Mouse (Mus musculus): Measurements from ENCODE around the gene 1700092M07Rik. TPM values are rescaled to one million over a fixed set of nuclear protein-coding genes. Genes with fewer than 3 reads are reported as not detected.

The 1700092M07Rik gene
- polyA plus RNA-seq, 1 experiment from 2014 or later, result 1.7 TPM

DNA sequence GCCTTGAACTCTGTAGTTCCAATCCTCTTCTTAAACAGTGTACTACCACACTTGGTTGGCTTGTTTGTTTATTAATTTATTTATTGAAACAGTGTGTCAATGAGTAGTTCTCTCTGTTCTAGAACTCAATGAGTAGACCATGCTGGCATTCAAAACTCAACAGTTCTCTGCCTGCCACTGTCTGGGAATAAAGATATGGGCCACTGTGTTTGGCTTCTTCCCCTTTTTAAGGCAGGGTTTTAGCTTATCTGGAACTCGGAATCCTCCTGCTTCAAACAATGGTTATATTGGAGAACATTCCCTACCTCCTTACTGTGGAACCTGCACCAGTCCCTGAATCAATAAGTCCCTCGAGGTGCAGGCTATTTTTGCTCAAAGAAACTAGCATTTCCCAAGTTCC is 18.4 kb downstream of the 1700092M07Rik start:
- Histone ChIP-seq H3K9ac (no peak overlapping the region), H3K36me3 (peaks cover 35% of the 10 kb centered on the region), H3K4me1 (peaks cover 19% of the 10 kb centered on the region), H3K27me3 (no peaks in the 10 kb centered on the region), H3K4me2 (no peak overlapping the region), H3K27ac (no peak overlapping the region), H3K9me3 (no peaks in the 10 kb centered on the region), H3K4me3 (no peak overlapping the region)
- 93% methylated on average over 2 of the region's 2 CpGs for WGBS
- no peak for ATAC-seq (ENCODE audit: insufficient number of reproducible peaks, low FRiP score, low TSS enrichment, low read depth)

DNA sequence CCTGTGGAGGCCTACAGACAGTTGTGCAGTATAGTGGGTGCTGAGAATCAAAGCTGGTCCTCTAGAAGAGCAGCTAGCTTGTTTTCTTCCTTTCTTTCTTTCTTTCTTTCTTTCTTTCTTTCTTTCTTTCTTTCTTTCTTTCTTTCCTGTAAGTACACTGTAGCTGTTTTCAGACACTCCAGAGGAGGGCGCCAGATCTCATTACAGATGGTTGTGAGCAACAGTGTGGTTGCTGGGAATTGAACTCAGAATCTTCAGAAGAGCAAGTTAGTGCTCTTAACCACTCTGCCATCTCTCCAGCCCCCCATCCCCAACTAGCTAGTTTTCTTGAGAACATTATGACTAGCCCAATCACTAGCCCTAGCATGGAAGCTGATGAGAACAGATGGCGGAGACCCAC is 20.2 kb downstream of the 1700092M07Rik start:
- 87% methylated on average over 2 of the region's 2 CpGs for WGBS
- no peak for ATAC-seq (ENCODE audit: insufficient number of reproducible peaks, low FRiP score, low TSS enrichment, low read depth)
- no peaks in the 10 kb centered on the region for H3K9me3 ChIP-seq
- H3K36me3 ChIP-seq, result peaks cover 37% of the 10 kb centered on the region
- H3K4me3 ChIP-seq, result no peak overlapping the region
- no peak overlapping the region for H3K9ac ChIP-seq
- H3K4me2 ChIP-seq, result no peak overlapping the region
- peaks cover 8% of the 10 kb centered on the region for H3K4me1 ChIP-seq
- no peak overlapping the region for H3K27ac ChIP-seq
- no peaks in the 10 kb centered on the region for H3K27me3 ChIP-seq

DNA sequence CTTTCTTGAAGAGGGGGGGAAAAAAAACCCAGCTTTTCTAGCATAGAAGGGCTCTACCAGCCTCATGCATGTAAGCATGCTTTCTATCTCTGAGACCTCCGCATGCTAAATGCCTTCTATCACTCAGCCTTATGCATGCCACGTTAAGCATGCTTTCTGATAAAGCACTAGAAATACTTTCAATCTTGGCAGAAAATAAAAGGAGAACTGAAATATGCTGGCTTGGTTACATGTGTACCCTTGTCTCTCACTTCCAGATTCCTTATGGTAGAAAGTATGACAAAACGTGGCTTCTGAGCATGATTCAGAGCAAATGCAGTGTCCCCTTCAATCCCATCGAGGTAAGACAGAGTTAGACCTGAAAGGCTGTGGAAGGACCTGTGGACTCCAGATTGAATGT is 22.8 kb downstream of the 1700092M07Rik start:
- Histone ChIP-seq H3K27ac (no peak overlapping the region), H3K36me3 (peaks cover 62% of the 10 kb centered on the region), H3K4me2 (no peak overlapping the region), H3K4me3 (no peak overlapping the region), H3K9me3 (no peaks in the 10 kb centered on the region), H3K27me3 (no peaks in the 10 kb centered on the region), H3K4me1 (peaks cover 1% of the 10 kb centered on the region; the same call in 1 of the 2 replicates), H3K9ac (no peak overlapping the region)
- no peak for ATAC-seq (ENCODE audit: insufficient number of reproducible peaks, low FRiP score, low TSS enrichment, low read depth)
- WGBS, result 91% methylated on average over 4 of the region's 4 CpGs

DNA sequence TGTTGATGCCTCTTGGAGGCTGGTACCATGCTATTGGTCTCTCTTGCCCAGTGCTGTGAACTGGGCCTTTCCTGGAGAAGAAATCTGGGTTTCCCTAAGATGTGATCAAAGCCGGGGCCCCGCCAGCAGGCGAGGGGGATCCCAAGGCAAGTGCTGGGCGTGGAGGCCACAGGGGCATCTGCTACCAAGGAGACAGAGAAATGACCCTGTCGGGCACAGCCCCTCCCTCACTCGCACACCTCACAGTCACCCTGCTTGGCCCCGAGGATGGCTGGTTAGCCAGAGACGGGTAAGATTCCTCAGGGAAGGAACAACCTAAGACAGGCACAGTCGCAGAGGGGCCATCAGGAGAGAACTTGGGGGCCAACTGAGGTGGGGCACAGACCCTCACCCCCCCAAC is 25.0 kb downstream of the 1700092M07Rik start:
- no peak for ATAC-seq (ENCODE audit: insufficient number of reproducible peaks, low FRiP score, low TSS enrichment, low read depth)
- Histone ChIP-seq H3K4me2 (no peak overlapping the region), H3K4me1 (peaks cover 4% of the 10 kb centered on the region; the same call in 1 of the 2 replicates), H3K9me3 (no peaks in the 10 kb centered on the region), H3K9ac (no peak overlapping the region), H3K36me3 (peaks cover 85% of the 10 kb centered on the region), H3K27me3 (no peaks in the 10 kb centered on the region), H3K27ac (no peak overlapping the region), H3K4me3 (no peak overlapping the region)
- 96% methylated on average over 9 of the region's 9 CpGs for WGBS

DNA sequence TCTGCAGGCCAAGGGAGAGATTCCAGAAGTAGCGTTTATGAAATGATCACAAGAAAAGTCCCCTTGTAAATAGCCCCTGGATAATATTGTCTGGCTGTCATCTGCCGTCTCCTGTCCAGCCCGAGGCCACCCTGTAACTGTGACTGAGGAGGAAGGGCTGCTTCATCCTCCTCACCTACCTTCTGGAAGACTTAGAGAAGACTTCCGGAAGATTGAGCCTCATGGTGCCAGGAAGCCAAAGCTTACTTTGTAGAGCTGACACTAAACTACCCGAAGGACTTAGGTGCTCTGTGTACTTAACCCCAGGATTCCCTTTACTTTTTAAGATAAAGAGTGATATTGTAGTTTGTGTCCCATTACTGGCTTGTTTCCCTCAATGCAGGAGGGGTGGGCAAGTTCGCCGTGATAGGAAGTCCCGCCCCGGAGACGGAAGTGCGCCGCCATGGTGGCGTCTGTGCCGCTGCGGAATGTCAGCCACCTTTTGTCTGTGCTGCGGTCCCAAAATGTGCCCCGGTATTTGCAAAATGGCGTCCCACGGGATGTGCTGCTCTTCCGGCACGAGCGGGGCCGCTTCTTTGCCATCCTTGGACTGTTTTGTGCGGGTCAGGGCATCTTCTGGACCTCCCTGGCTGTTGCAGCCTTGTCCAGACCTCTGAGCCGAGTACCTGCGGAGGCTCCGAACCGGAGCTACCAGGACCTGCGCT is 30.2 kb downstream of the 1700092M07Rik start, which contains the start of gene Tmem223:
TSS of gene Tmem223 (plus strand) at position 430 of the 704 bp plus-strand sequence.
- WGBS, result 20% methylated on average over 29 of the region's 29 CpGs
- Histone ChIP-seq H3K4me1 (peaks cover 28% of the 10 kb centered on the region), H3K9ac (peak within 1 kb of the TSS; percentile 83), H3K9me3 (no peaks in the 10 kb centered on the region), H3K4me3 (peak within 1 kb of the TSS; percentile 65), H3K27ac (peak within 1 kb of the TSS; percentile 92), H3K4me2 (peak within 1 kb of the TSS; percentile 45), H3K27me3 (no peaks in the 10 kb centered on the region), H3K36me3 (peaks cover 67% of the 10 kb centered on the region)
- no peak for ATAC-seq (ENCODE audit: insufficient number of reproducible peaks, low FRiP score, low TSS enrichment, low read depth)

DNA sequence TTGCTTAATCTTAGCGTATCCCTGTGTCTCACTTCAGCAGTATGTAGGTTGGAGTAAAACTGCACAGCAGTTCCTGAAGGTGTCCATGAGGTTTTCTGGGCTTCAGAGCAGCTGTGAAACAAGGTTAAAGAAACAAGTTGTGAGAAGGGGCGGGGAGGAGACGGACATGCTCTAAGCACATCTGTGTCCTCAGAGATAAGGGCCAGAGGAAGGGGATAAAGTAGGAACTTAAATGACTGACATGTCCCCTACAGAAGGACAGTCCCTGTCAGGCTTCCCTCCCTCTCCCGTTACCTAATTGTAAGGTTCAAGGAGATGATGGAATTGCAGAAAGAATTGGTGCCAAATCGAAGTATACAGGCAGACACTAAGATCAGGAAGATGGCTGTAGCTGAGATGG is 32.5 kb downstream of the 1700092M07Rik start:
- H3K27me3 ChIP-seq, result no peaks in the 10 kb centered on the region
- no peak overlapping the region for H3K9ac ChIP-seq
- peak overlapping the region; percentile 88 for H3K4me2 ChIP-seq
- WGBS, result 82% methylated on average over 5 of the region's 5 CpGs
- no peaks in the 10 kb centered on the region for H3K9me3 ChIP-seq
- ATAC-seq (ENCODE audit: insufficient number of reproducible peaks, low FRiP score, low TSS enrichment, low read depth), result no peak
- peak overlapping the region; percentile 75 for H3K4me3 ChIP-seq
- peaks cover 49% of the 10 kb centered on the region for H3K36me3 ChIP-seq
- H3K27ac ChIP-seq, result peak overlapping the region; percentile 33
- peaks cover 28% of the 10 kb centered on the region for H3K4me1 ChIP-seq

DNA sequence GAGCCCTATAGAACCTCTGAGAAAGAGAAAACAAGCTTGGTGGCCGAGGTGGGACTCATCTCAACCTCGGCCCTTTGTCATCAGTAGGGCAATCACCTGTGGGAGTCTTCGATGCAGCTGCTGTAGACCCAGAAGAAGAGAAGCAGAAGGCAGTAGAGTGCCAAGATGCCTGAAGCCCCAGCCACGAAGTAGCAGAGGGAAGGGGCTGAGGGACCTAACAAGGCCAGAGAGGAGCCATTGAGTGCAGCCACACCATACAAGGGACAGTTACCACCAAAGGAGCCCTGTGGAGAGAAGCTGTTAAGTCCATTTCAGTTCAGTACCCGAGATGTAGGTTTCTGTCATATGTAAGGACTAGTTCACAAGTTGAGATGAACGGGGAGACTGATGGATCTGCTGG is 32.9 kb downstream of the 1700092M07Rik start:
- 51% methylated on average over 6 of the region's 6 CpGs for WGBS
- no peak for ATAC-seq (ENCODE audit: insufficient number of reproducible peaks, low FRiP score, low TSS enrichment, low read depth)

DNA sequence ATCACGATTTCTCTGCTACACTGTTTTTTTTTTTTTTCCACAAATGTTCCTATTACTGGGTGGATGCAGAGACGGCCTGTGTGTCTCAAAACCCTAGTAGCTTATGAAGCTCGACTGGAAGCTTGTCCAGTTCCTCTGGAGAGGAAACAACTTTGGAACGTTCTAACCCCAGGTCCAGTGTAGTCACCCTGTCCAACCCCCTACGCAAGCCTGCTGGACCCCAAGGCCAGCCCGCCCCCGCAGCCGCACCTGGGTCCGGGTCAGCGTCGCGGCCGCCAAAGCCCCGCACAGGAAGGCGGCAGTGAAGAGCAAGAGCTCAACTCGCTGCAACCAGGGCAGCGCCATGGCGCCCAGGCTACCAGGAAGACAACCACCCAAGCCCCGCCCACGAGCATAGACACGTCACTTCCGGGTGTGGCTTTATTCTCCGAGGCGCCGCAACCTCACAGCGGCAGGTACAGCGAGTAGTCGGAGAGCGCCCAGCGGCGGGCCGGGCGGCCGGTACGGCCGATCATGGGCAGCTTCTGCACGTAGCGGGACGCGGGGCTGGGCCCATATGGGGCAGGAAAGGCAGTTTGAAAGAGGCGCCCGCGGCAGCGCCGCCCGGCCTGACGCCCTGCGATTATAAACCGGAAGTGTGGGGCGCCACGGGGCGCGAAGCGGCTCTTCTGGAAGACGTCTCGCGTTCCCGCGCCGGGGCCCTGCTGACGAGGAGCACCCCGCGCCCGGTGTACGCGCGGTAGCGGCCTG is 33.7 kb downstream of the 1700092M07Rik start, which contains the start of gene Tmem179b:
TSS of gene Tmem179b (minus strand) at position 382 of the 750 bp plus-strand sequence.
- Histone ChIP-seq H3K4me1 (peaks cover 28% of the 10 kb centered on the region), H3K4me2 (peak within 1 kb of the TSS; percentile 88), H3K36me3 (peaks cover 42% of the 10 kb centered on the region), H3K27ac (peak within 1 kb of the TSS; percentile 99), H3K4me3 (peak within 1 kb of the TSS; percentile 75), H3K27me3 (no peaks in the 10 kb centered on the region), H3K9me3 (no peaks in the 10 kb centered on the region), H3K9ac (peak within 1 kb of the TSS; percentile 91)
- under 1% methylated on average over 67 of the region's 68 CpGs for WGBS
- peak; percentile 91 for ATAC-seq (ENCODE audit: insufficient number of reproducible peaks, low FRiP score, low TSS enrichment, low read depth)

More for the DNA sequence above, 32.9 kb downstream of the 1700092M07Rik start:
- H3K36me3 ChIP-seq, result peaks cover 47% of the 10 kb centered on the region
- H3K4me3 ChIP-seq, result peak overlapping the region; percentile 75
- H3K27me3 ChIP-seq, result no peaks in the 10 kb centered on the region
- peaks cover 28% of the 10 kb centered on the region for H3K4me1 ChIP-seq
- H3K4me2 ChIP-seq, result peak overlapping the region; percentile 88
- H3K9ac ChIP-seq, result peak overlapping the region; percentile 91
- H3K9me3 ChIP-seq, result no peaks in the 10 kb centered on the region
- peak overlapping the region; percentile 99 for H3K27ac ChIP-seq

DNA sequence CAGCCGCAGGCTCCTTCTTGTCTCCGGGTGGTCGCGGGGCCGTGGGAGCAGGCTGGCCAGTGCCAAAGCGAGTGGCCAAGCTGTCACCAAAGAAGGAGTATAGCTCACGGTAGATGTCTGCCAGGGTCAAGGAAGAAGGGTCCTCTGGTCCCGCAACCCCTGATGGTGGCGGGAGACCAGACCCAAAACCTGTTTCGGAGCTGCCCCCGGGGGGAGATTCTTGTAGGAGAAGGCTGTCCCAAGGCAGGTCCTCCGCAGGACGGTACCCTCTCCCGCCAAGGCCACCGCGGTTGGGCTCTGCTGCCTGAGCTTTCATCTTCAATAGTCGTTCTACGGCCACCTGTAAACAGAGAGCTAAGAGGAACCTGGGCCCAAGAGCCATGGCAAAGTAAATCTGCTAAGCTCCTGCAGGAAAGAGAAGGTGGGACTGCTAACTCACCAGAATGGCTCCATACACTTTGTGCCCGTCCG is 34.5 kb downstream of the 1700092M07Rik start:
- WGBS, result 3% methylated on average over 20 of the region's 20 CpGs
- peak overlapping the region; percentile 99 for H3K27ac ChIP-seq
- peaks cover 28% of the 10 kb centered on the region for H3K4me1 ChIP-seq
- peak overlapping the region; percentile 75 for H3K4me3 ChIP-seq
- H3K27me3 ChIP-seq, result no peaks in the 10 kb centered on the region
- H3K9ac ChIP-seq, result peak overlapping the region; percentile 91
- peaks cover 36% of the 10 kb centered on the region for H3K36me3 ChIP-seq
- ATAC-seq (ENCODE audit: insufficient number of reproducible peaks, low FRiP score, low TSS enrichment, low read depth), result no peak; the same call in 1 of the 2 replicates
- H3K9me3 ChIP-seq, result no peaks in the 10 kb centered on the region
- peak overlapping the region; percentile 88 for H3K4me2 ChIP-seq

DNA sequence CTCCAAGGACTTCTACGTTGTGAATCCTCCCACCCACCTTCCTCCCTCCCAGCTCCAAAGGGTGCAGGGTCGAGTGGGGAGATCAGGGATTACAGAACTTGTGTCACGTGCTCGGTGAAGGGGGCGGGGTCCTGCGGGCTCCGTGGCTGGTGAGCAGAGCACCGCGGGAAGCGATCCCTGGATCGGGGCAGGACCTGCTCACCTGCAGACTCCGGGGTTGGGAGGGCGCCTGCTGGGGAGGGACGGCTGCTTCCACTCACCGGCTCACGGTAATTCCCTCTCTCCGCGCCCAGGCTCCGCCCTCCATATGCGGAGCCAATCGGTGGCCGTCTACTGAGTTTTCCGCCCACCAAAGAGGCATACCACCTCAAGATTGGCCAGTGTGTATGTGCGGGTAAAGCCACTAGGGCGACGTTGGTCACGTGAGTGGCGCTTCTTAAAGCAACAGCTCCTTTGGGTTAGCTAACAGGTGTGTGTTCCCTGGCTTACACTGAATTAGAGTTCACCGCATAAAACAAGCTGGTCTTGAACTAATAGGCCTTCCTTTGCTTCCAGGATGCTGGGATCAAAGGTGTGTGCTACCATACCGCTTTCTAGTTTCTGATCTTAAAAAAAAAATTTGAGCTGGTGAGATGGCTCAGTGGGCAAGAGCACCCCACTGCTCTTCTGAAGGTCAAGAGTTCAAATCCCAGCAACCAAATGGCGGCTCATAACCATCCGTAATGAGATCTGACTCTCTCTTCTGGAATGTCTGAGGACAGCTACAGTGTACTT is 45.7 kb downstream of the 1700092M07Rik start, which contains the start of gene Taf6l:
TSS of gene Taf6l (minus strand) at position 410 of the 774 bp plus-strand sequence.
- H3K27me3 ChIP-seq, result no peaks in the 10 kb centered on the region
- H3K36me3 ChIP-seq, result peaks cover 33% of the 10 kb centered on the region
- H3K4me3 ChIP-seq, result peak within 1 kb of the TSS; percentile 87
- H3K27ac ChIP-seq, result peak within 1 kb of the TSS; percentile 90
- peaks cover 13% of the 10 kb centered on the region for H3K4me1 ChIP-seq
- H3K9ac ChIP-seq, result peak within 1 kb of the TSS; percentile 73
- H3K4me2 ChIP-seq, result peak within 1 kb of the TSS; percentile 74
- no peaks in the 10 kb centered on the region for H3K9me3 ChIP-seq
- WGBS, result under 1% methylated on average over 32 of the region's 32 CpGs
- peak; percentile 97 for ATAC-seq (ENCODE audit: insufficient number of reproducible peaks, low FRiP score, low TSS enrichment, low read depth)

DNA sequence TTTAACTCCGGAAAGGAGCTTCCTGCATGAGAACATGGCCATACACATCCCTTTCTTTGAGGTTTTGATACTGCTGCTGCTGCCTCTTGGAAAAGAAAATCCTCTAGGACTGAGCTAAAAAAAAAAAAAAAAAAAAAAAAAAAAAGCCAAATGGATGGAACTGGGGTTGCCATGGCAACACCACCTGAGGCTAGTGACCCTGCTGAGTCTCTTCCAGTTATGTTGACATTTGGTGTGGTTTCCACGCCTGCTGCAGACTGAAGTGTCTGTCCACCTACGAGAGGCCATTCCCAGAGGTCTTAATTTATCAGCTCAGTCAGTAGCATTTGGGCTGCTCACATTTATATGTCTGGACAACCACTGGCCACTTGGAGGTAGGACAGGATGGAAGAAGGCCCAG is 48.0 kb downstream of the 1700092M07Rik start:
- H3K27ac ChIP-seq, result no peak overlapping the region
- no peak for ATAC-seq (ENCODE audit: insufficient number of reproducible peaks, low FRiP score, low TSS enrichment, low read depth)
- 21% methylated on average over 3 of the region's 3 CpGs for WGBS
- H3K9ac ChIP-seq, result no peak overlapping the region
- no peak overlapping the region for H3K4me3 ChIP-seq
- H3K4me2 ChIP-seq, result no peak overlapping the region
- H3K36me3 ChIP-seq, result peaks cover 24% of the 10 kb centered on the region
- no peaks in the 10 kb centered on the region for H3K27me3 ChIP-seq
- no peaks in the 10 kb centered on the region for H3K9me3 ChIP-seq
- peaks cover 13% of the 10 kb centered on the region for H3K4me1 ChIP-seq

All from limb, embryonic 15.5 days (tissue).